Mouse (Mus musculus) testis, postnatal 14 days (tissue): ENCODE results near the gene Psmd8.
"Not testable (repeated sequence)": the region's sequence is repeated elsewhere in the genome, so short reads cannot be mapped to it uniquely, and the experiment has no call there.

Experiments
- DNase-seq: peaks from one replicate; pipeline ENCODE4 v3.0.0; 2021; ENCODE audit warnings: low spot score

The Psmd8 gene

DNA sequence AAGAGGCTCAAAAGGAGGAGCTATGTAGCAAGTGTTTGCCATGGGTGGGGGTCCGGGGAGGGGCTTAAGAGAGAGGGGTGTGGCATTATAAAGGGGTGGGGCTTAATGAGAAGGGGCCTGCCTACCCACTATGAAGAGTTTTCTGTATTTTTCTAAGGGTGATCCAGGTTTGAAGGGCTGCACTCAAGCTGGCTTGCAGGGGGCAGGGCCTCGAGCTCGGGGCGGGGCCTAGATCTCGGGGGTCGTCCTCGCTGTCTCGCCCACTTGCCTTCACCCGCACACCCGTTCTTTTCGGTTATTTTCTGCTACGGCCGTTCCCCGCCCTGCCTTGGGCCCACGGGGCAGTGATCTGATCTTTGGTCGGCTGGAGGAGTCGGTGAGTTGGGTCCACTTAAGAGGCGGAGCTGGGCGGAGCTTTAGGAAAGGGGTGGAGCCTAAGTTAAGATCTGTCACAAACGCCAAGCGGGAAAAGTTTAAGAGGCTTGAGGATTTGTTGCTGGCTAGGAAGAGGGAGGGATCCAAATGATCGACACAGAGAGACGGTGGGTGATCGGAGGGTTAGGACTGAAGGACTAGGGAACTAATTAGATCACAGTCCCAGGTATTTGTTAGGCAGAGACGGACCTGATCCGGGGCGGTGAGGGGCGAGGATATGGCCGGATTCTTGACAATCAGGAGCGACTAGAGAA, 10.3 kb downstream of the Psmd8 start, which contains the start of the genes Ggn and Spred3:
TSS of gene Ggn (plus strand) at position 145 of the 689 bp plus-strand sequence.
TSS of gene Spred3 (minus strand) at position 346 of the 689 bp plus-strand sequence.
- peak; percentile 71 for DNase-seq

DNA sequence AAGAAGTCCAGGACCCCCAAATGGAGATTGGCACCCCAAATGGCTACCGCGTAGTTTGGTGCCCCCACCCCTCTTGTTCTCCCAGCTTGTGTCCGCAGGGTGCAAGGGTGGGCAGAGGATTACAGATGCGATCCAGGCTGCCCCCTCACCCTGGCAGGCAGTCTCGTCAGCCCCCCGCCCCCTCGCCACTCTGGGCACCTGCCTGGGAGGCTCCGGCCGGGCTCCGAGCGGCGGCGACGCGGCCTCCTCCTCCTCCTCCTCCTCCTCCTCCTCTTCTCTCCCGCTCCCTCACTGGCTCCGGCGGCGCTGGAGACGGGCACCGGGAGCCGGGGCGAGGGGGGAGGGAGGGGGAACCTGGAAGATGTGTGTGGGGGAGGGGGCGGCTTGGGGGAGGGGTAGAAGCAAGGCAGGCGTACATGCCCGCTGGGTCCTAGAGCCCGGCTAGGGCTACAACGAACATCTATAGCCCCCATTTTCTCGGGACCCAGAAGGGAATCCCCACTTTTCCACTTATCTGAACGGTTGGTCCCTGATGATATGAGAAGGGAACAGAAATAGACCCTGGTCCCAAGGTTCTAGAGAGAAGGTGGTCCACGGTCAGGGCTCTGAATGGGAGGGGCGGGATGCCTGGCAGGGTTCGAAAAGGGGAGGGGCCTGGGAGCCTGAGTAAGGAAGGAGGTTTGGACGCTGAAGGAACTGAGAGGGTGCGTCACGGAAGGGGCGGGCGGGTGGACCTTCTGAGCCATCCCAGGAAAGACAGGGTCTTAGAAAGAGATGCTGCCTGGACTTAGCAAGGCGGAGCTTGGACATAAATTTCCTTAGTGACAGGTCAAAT, 11.1 kb downstream of the Psmd8 start:
- DNase-seq: peak; percentile 83

DNA sequence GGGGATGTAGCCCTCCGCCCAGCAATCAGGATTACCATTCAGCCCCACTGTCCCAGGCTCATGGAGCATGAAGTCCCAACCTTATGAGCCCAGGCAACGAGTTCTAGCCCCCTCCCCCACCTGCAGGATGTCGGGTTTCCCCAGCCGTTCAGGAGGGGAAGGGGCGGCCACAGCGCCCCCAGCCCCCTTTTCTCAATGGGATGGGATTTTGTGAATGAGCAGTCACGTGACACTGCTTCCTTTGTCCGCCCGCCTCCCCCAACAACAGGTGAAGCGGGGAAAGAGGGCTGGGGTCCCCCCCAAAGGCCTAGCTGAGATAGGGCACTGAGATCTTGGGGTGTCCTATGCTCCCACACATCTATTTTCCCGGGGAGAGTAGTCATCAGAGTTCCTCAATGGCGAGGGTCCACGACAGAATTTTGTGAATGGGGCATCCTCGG, 11.7 kb downstream of the Psmd8 start:
- peak; percentile 44 for DNase-seq

DNA sequence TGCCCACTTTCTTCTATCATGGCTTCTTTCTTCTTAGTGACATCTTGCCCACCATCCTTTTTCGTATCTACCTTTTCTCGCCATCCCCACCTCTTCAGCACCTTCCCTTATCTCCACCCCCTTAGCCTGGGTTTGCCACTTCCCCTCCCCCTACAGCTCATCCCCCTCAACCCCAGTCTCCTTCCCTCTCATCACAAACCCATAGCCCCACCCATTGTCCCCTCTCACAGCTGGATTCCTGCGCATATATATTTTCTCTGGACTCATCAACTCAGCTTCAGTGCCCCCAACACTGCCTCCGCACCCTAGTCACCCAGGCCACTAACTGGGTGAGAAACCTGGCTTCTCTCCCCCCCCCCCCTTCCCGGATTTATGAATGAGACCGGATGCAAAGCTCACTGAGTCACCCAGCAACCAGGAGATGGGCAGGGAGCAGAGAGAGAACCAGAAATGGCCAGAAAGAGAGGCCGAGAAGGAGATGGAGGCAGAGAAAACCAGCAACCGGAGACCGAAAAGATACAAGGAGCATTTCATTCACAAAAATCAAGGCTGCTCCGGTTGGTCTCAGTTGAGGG, 12.3 kb downstream of the Psmd8 start:
- no peak for DNase-seq

DNA sequence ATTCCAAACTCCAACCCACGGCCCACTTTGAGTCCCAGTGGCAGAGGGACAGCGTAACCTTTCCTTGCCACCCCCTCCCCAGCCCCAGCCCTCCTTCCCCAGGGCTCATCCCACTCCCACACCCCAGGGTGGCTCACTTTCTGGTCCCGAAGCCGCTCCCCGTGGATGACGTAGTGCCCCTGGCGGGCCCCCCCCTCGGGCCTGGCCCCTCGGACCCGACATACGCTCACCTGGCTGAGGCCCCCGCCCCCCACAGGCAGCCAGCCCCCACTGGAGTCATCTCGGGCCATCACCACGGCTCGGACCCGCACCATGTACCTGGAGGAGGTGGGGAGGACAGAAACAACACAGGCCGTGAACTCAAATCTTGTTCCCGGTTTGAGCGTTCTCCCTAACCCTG, 12.8 kb downstream of the Psmd8 start:
- DNase-seq: no peak

DNA sequence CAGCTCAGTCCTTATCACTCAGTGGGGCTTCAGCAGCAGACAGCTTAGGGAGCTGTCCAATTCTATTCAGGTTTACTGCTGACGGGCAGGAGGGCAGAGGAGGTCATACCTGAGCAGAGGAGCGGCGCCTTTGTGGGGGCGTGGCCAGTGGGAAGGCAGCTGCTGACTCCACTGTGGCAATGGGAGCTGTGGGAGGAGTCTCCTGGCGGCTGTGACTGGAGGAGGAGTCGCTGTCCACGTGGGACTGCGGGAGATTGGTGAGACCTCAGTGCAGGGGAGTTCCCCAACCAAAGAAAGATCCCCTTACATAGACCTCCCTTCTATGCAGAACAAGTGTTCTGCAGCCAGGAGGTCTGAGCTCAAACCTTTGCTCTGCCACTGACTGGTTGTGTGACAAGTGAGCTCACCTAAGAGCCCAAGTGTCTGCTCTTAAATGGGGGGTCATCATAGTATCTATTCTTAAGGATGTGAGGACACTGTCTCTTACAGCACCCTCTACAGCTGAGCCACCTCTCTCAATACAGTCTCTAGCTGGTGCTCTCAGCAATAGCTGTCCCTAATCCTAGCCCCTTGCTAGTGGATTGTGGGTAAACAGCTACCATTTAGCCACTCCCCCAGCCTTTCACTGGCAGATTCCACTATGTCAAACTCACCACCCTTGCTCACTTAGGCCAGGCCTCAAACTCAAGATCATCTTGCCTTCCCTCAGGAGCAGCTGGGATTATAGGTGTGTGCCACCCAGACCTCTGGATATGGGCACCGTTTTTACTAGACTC, 17.6 kb downstream of the Psmd8 start:
- no peak for DNase-seq

DNA sequence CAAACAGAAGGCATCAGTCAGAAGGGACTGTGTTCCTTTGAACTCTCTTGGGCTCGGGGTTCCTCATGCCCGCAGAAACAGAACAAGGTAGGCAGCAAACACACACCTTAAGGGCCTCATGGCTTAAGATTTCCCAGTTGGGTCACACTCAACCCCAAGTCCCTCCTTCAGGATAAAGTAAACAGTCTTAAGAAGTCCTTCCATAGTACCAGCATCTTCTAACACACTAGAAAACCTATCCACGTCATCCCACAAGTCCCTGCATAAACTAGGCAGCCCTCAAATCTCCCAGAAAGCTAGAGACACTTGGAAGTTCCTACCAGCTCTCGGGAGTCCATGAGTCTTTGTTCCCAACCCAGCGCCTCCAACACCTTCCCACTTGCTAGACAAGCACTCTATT, 18.2 kb downstream of the Psmd8 start:
- DNase-seq: no peak

DNA sequence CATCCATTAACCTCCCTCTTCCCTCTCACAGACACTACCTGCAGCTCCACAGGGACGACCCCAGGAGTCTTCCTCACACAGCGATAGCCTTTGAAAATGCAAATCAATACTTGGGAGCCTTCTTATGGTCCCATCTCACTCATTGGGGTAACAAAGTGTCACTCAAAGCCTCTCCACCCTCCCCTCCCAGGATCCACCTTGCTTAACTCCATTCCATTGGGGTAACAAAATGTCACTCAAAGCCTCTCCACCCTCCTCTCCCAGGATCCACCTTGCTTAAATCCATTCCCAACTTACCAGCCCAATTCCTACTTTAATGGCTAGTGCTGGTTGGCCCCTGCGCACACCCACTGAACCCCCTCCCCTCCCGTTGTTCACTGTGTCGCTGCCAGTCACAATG, 22.2 kb downstream of the Psmd8 start:
- no peak for DNase-seq

DNA sequence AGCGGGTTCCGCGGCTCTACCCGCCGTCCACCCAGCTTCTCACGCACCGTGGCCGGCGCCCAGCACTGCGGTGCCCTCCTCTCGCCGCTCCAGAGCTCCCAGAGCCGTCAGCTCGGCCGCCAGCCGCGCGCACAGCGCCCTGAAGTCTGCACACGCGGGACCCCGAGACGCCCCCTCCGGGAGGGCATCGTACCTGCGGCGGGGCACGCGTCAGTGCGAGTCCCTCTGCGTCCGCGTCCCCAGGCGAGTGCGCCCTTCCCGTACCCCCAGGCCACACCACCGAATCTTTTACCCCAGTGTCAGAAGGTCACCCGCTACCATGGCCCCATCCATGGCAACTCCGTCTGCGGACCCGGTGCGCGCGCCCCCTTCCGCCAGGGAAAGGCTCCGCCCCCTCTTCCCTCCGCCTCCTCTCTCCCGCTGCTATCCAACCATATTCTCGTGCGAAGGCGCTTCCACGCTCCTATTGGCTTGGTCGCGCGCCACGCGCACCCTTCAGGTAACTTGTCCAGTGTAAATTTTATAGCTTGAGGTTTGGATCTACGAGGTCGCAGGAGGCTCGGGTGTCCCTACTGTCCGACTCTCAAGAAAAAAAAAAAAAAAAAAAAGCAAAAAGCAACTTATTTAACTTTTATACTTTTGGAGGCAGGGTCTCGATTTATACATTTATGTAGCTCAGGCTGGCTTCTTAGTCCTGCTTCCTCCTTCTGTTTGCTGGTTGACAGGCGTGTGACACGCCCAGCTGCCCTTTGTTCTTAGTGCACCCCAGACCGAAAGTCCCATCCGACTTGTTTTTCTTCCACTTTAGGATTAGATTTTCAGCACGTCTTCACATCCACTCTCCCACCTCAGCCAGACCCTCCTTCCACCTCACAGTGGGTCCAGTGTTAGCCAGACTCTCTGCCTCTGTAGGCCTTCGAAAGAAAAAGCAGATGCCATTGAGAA, 24.4 kb downstream of the Psmd8 start, which contains the start of gene Fam98c:
TSS of gene Fam98c (minus strand) at position 397 of the 945 bp plus-strand sequence.
- DNase-seq: peak; percentile 84

DNA sequence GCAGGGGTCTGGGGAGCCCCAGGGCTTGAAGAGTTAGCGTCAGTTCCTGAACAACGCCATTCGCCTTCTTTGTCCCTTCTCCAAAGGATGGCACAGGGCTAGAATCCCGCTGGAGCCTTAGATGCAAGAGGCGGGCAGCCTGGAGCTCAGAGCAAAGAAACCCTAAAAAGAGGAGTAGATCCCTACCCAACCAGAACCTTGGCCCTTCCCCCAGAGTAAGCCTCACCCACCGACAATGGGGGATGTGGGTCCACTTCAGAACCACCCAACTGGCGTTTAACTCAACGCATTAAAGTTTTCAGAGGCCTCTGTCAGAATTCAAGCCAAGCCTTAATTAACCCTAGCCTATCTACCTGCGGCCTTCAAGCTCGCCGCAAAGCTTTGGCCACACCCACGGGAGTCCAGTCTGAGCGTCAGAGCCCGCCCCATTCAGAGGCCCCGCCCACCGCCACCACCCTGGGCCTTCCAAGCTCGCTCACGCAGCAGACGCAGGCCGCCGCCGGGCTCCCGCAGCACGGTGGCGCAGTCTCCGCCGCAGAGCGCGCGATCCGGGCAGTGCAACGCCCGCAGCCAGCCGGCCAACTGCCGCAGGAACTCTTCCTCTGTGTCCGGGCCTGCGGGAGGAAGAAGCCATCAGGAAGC, 25.2 kb downstream of the Psmd8 start:
- peak; percentile 83 for DNase-seq

DNA sequence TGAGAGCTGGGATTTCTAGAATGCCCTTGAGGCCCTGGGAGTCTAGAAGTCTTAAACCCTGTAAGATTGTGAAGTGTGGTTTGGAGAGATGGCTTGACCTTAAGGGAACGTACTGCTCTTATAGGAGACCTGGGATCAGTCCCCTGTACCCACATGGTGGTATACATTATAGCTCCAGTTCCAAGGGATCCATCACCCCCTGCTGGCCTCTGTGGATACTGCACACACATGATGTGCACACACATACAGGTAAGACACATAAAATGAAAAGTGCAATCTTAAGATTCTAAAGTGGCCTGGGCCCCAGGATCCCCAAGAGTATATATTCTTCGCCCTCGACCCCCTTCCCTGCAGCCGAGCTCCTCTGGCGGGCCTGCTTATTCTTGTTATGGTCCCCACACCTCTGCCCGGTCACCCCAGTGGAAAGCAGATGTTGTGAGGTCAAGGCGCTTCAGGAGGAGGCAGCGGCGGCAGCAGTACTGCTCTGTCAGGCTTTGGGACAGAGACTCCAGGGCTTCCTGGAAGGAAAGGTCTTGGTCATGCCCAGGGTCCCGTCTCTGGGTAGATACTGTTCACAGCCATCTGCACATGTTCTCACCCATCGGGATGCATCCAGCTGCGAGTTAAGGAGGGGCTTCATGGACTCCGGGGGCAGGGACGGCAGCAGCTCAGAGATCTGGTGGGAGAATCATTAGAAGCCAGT, 26.3 kb downstream of the Psmd8 start:
- DNase-seq: no peak

DNA sequence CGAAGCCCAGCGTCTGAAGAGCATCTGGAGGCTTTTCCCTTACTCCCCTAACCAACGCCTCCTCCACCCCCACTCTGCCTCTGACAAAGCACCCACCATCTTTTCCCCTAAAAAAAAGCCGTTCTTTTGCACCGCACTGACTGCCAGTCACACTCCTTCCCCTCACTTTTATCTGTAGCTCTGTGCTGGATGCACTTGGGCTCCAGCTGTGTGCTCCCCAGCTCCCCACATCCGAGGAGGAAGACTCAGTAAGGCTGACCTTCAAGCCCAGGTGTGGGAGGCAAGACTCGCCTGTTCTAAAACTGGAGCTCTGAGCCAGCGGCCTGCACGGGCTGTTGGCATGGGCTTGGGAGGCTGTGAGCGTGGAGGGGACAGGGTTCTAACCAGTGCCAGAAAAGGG, 29.0 kb downstream of the Psmd8 start:
- no peak for DNase-seq

DNA sequence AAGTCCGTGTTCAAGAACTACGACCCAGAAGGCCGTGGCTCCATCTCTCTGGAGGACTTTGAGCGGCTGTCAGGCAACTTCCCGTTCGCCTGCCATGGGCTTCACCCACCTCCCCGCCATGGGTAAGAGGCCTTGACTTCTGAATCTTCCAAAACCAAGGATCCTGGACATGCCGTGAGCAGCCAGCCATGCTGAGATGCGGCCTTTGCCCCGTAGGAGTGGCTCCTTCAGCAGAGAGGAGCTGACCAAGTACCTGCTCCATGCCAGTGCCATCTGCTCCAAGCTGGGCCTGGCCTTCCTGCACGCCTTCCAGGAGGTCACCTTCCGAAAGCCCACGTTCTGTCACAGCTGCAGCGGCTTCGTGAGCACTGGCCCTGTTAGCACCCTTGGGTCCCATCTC, 31.7 kb downstream of the Psmd8 start:
- no peak for DNase-seq

DNA sequence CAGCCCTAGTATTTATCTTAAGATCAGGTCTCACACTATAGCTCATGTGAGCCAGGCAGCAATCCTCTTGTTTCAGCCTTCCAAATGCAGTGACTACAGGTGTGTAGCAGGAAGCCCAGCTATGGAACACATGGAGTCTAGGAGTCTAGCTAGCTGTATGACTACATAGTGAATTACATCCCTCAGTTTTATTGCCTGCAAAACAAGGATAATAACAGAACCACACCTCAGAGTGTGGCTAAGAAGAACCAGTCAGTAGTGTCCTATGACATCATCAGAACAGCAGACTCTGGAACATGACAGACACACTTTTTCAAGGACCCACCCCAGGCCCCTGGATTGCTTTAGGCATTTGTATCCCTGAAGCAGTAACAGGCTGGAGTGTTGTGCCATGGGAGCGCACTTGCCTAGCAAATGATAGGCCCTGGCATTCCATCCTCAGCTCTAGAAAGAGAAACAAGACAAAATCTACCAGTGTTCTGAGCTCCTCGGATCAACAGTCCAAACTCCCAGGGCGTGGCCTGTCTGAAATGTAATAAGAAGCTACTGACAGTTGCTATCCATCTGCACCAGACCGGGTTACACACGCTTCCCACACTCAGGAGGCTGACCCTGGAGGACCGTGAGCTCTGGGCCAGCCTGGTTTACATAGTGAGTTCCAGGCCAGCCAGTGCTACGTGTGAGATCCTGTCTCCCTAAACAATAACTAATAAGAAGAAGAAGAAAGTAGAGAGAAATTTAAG, 33.7 kb downstream of the Psmd8 start:
- no peak for DNase-seq

DNA sequence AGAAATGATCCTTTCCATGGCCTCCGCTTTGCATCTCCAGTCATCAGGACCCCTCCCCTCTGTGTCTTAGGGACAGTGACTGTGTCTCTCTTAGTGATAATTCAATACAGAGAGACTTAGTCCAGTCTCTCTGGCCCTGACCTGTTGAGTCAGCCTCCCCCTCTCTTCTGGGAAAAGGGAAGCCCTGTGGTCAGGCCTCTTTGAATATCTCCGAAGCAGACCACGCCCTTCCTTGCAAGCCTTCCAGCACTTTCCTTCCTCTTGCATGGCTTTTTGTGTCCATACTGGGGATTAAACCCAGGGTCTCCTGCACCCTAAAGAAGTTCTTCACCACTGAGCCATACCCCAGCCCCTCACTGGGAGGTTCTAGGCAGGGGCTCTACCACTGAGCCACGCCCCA, 36.5 kb downstream of the Psmd8 start:
- no peak for DNase-seq

DNA sequence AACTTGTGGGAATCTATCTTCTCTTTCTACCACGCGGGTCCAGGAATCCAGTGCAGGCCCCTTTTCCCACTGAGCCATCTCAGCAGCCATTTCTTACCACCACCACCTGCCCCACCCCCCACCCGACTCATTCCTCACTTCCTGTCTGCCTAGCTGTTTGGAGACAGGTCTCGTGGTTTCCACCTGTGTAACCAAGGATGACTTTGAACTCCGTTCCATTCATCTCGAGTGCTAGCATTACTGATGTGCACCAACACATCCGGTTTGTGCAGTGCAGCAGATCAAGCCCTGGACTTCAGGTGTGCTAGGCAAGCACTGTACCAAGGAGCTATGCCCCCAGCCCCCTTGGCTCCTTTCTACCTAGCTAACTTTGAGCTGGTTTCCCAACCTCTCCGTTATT, 39.1 kb downstream of the Psmd8 start:
- DNase-seq: no peak

DNA sequence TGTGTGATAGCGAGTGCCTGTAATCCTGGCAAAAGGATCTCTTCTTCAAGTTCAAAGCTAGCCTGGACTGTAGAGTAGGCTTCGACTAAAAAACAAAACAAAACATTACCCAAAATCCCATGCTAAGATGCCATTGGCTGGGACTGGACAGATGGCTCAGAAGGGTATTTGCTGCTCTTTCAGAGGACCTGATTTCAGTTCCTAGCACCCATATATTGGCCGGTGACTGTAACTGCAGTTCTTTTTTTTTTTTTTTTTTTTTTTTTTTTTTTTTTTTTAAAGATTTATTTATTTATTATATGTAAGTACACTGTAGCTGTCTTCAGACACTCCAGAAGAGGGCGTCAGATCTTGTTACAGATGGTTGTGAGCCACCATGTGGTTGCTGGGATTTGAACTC, 41.3 kb downstream of the Psmd8 start:
- not testable (repeated sequence) for DNase-seq

DNA sequence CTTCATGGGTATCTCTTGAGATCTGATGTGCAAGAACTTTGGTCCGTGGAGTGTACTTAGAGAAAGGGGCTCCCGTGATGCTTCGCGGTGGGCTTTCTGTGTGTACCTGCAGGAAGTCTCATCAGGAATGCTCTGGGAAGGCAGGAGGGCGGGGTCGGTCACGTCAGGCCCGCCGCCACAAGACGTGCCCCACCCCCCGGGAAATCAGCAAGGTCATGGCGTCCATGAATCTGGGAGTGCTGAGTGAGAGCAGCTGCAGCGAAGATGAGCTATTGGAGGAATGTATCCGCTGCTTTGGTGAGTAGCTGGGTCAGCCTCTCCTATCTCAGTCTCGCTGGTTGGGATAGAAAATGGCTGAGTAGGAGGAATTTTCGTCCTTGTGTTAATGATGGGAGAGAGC, 43.1 kb downstream of the Psmd8 start:
- DNase-seq: peak; percentile 36
